Mouse (Mus musculus) forebrain, embryonic 12.5 days (tissue): ENCODE measurements around the gene Utp11. TPM values are rescaled to one million over a fixed set of nuclear protein-coding genes. Genes with fewer than 3 reads are reported as not detected.

ENCODE experiments used
- ATAC-seq: fragments of 200-750 bp; cut with Nextera tagmentation; 2 replicates; pipeline ENCODE4 v1.8.0; 2017; ENCODE audit warnings: moderate TSS enrichment; ENCODE audit not compliant: low FRiP score
- H3K27ac ChIP-seq: fragments of 300-500 bp; sonication (generic); 2 replicates; pipeline ENCODE4 v1.5.1; 2016; ENCODE audit warnings: mild to moderate bottlenecking
- H3K27me3 ChIP-seq: fragments of 300-500 bp; sonication (generic); 2 replicates; pipeline ENCODE4 v1.6.1; 2016; ENCODE audit warnings: mild to moderate bottlenecking
- H3K36me3 ChIP-seq: fragments of 300-500 bp; sonication (generic); replicated peaks from 2 replicates; pipeline ENCODE4 v1.6.1; 2016; ENCODE audit warnings: mild to moderate bottlenecking
- H3K4me1 ChIP-seq: fragments of 300-500 bp; sonication (generic); 2 replicates; pipeline ENCODE4 v1.6.1; 2016
- H3K4me2 ChIP-seq: fragments of 300-500 bp; sonication (generic); 2 replicates; pipeline ENCODE4 v1.6.1; 2016; ENCODE audit warnings: mild to moderate bottlenecking, moderate library complexity
- H3K4me3 ChIP-seq: fragments of 300-500 bp; sonication (generic); replicated peaks from 2 replicates; pipeline ENCODE4 v1.5.1; 2016; ENCODE audit warnings: mild to moderate bottlenecking
- H3K9ac ChIP-seq: fragments of 300-500 bp; sonication (generic); 2 replicates; pipeline ENCODE4 v1.6.1; 2016; ENCODE audit warnings: mild to moderate bottlenecking
- H3K9me3 ChIP-seq: fragments of 300-500 bp; sonication (generic); 2 replicates; pipeline ENCODE4 v1.6.1; 2016
- WGBS: fragments of 180-500 bp; shearing (Covaris S2); methylation state at CpG from one replicate; pipeline ENCODE4 v1.1.7; 2016; 5-methylcytosine and 5-hydroxymethylcytosine counted together
- polyA plus RNA-seq: library from polyadenylated mRNA; unstranded; fragments of >200 nt; fragmentation: Nextera tagmentation; extraction: Ambion mirVana; gene quantifications from 2 replicates; pipeline ENCODE4 v1.2.1, GENCODE M21; 2016

The Utp11 gene
- polyA plus RNA-seq, 1 experiment from 2014 or later, result 63.8 TPM

DNA sequence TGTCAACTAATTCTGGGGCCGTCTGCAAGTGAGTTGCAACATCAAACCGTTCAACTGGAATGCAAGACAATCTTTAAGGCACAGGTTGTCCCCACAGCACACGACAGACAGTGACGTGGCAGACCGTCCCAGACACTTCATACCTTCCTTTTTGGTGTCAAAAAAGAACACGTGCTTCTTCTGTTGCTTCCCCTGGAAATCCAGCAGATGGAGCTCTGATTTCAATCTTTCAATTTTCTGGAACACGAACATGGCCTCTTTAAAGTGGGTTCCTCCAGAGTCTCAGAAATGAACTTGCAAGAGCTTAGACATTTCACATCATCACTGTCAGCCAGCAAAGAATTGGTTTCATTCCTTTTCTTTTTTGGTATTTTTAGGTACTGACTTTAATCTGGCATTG, 11.1 kb downstream of the Utp11 start:
- H3K27ac ChIP-seq, result no peak overlapping the region
- H3K9ac ChIP-seq, result no peak overlapping the region
- 58% methylated on average over 7 of the region's 7 CpGs for WGBS
- H3K27me3 ChIP-seq, result no peaks in the 10 kb centered on the region
- H3K4me1 ChIP-seq, result no peaks in the 10 kb centered on the region
- no peaks in the 10 kb centered on the region for H3K9me3 ChIP-seq
- H3K4me2 ChIP-seq, result no peak overlapping the region
- H3K36me3 ChIP-seq, result peaks cover 76% of the 10 kb centered on the region
- H3K4me3 ChIP-seq, result no peak overlapping the region
- no peak for ATAC-seq

DNA sequence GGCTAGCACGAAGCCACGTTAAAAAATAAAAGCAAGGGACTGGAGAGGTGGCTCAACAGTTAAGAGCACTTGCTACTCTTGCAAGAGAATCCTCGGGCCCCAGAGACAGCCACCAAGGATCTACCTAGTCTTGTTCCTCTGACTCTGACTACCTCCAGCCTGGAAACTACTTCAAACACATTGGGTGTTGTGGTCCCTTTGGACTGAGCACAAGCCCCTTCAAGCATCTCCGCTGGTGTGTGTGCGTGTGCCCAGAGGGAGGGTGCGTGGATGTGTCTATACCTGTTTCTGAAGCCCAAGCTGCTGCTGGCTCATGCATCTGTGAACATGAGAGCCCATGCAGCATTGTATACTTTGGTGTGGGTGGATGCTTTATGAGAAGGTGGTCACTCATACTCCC, 17.4 kb downstream of the Utp11 start:
- 79% methylated on average over 6 of the region's 6 CpGs for WGBS
- no peak for ATAC-seq
- Histone ChIP-seq H3K9me3 (no peaks in the 10 kb centered on the region), H3K27me3 (peaks cover 23% of the 10 kb centered on the region), H3K9ac (no peak overlapping the region), H3K4me2 (no peak overlapping the region), H3K4me3 (no peak overlapping the region), H3K27ac (no peak overlapping the region), H3K4me1 (peaks cover 40% of the 10 kb centered on the region), H3K36me3 (peaks cover 37% of the 10 kb centered on the region)

DNA sequence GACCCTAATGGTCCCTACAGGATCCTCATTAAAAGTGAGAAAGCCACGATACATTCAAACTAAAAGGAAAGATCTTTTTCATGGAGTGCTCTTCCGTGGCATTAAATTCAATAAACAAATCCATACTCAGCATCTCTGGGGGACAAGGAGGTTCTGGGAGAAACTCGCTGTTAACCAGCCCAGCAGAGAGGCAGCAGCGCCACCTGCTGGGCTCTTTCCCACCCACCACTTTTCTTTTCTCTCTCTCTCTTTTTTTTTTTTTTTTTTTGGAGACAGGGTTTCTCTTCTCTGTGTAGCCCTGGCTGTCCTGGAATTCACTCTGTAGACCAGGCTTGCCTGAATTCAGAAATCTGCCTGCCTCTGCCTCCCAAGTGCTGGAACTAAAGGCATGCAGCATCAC, 18.4 kb downstream of the Utp11 start:
- Histone ChIP-seq H3K9ac (no peak overlapping the region), H3K4me1 (peaks cover 42% of the 10 kb centered on the region), H3K36me3 (peaks cover 27% of the 10 kb centered on the region), H3K27ac (no peak overlapping the region), H3K9me3 (no peaks in the 10 kb centered on the region), H3K4me2 (no peak overlapping the region), H3K27me3 (peaks cover 32% of the 10 kb centered on the region), H3K4me3 (no peak overlapping the region)
- 2% methylated on average over 4 of the region's 4 CpGs for WGBS
- ATAC-seq, result no peak

- Histone ChIP-seq H3K9ac (no peak overlapping the region), H3K4me1 (peaks cover 42% of the 10 kb centered on the region), H3K4me2 (no peak overlapping the region), H3K27ac (0 out of 2 replicates have a peak overlapping the region, but pooled peaks have one; percentile 19), H3K27me3 (peaks cover 36% of the 10 kb centered on the region), H3K36me3 (peaks cover 22% of the 10 kb centered on the region), H3K4me3 (no peak overlapping the region), H3K9me3 (no peaks in the 10 kb centered on the region)
- 51% methylated on average over 17 of the region's 17 CpGs for WGBS
- ATAC-seq, result no peak
Measured at GRCm38 (mm10) chr4:124674334-124675032, 18.9 kb downstream of the Utp11 start.

GRCm38 (mm10) chr4:124672347-124673320, 20.8 kb downstream of the Utp11 start:
- ATAC-seq, result peak; percentile 80

DNA sequence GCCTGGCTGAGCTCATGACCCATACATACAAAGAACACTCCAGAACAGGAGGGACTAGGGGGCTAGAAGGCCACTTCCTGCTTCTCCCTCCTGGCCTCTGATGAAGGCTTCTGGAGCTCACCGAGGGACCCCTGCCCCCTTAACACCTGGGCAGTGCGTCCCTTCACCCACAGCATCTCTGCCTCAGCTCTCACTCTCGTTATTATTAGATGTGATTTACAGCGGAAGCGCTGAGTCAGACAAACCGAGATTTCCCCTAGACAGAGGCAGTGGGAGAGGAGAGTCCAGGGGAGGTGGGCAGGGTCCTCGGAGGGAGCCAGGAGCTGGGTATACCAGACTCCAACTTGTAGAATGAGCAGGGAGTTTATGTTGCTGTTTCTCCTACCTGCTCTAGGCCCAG, 21.8 kb downstream of the Utp11 start:
- no peak overlapping the region; the same call in 1 of the 2 replicates for H3K9ac ChIP-seq
- H3K36me3 ChIP-seq, result no peaks in the 10 kb centered on the region
- peaks cover 62% of the 10 kb centered on the region for H3K4me1 ChIP-seq

More at GRCm38 (mm10) chr4:124672347-124673320, 20.8 kb downstream of the Utp11 start:
- Histone ChIP-seq H3K4me1 (peaks cover 53% of the 10 kb centered on the region), H3K9ac (0 out of 2 replicates have a peak overlapping the region, but pooled peaks have one; percentile 21), H3K27ac (peak overlapping the region; percentile 79), H3K4me3 (peak overlapping the region; percentile 16), H3K36me3 (peaks cover 5% of the 10 kb centered on the region), H3K27me3 (peaks cover 54% of the 10 kb centered on the region), H3K4me2 (peak overlapping the region; percentile 51), H3K9me3 (no peaks in the 10 kb centered on the region)
- 3% methylated on average over 28 of the region's 31 CpGs for WGBS

DNA sequence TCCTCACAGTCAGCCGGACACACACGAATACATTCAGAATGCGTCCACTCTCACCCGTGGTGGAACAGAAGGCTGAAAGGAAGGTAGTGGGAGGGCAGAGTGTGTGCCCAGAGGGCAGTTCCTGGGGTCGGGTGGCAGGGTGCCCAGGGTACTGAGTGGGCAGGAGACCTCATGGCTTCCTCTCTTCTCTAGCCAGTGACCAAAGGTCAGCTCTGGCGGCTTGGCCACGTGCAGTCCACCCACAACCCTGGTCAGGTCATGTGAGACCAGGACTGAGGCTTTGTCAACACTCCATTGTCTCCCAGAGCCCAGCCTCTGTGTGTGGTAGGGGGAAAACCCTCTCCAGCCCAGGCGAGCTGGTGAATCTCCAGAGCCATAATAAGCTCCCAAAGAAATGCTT, 23.2 kb downstream of the Utp11 start:
- Histone ChIP-seq H3K4me2 (no peak overlapping the region), H3K9me3 (no peaks in the 10 kb centered on the region), H3K27me3 (peaks cover 78% of the 10 kb centered on the region), H3K4me1 (peaks cover 62% of the 10 kb centered on the region), H3K9ac (no peak overlapping the region), H3K36me3 (no peaks in the 10 kb centered on the region), H3K4me3 (no peak overlapping the region), H3K27ac (no peak overlapping the region)
- no peak for ATAC-seq
- 65% methylated on average over 8 of the region's 8 CpGs for WGBS

More for the DNA sequence above, 21.8 kb downstream of the Utp11 start:
- Histone ChIP-seq H3K27ac (peak overlapping the region; percentile 74), H3K4me2 (peak overlapping the region; percentile 51), H3K4me3 (0 out of 2 replicates have a peak overlapping the region, but pooled peaks have one; percentile 16), H3K9me3 (no peaks in the 10 kb centered on the region), H3K27me3 (peaks cover 64% of the 10 kb centered on the region)
- 31% methylated on average over 7 of the region's 7 CpGs for WGBS
- no peak for ATAC-seq

DNA sequence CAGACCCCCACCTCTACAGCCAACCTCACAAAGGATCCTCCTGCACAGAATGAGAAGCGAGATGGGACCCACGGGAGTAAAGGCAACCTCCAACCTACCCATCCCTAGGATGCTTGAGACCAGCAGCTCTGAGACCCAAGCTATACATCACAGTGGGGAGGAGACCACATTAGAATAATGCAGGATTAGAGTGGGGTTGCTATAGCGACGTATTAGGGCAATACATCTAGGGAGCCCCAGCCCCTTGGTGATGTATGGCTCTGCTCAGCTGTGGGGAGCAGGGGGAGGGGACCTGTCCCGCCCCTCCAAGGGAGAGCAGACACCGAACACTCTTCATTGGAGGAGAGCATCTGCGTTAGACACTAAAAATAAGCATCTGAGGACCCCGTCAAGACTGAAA, 25.3 kb downstream of the Utp11 start:
- ATAC-seq, result peak; percentile 78
- peak overlapping the region; percentile 66 for H3K27ac ChIP-seq
- 0 out of 2 replicates have a peak overlapping the region, but pooled peaks have one; percentile 38 for H3K9ac ChIP-seq
- no peak overlapping the region for H3K4me3 ChIP-seq
- no peaks in the 10 kb centered on the region for H3K9me3 ChIP-seq
- WGBS, result 6% methylated on average over 8 of the region's 8 CpGs
- peaks cover 88% of the 10 kb centered on the region for H3K27me3 ChIP-seq
- H3K4me1 ChIP-seq, result peaks cover 59% of the 10 kb centered on the region
- no peaks in the 10 kb centered on the region for H3K36me3 ChIP-seq
- peak overlapping the region; percentile 34 for H3K4me2 ChIP-seq

GRCm38 (mm10) chr4:124667476-124668033, 25.8 kb downstream of the Utp11 start:
- Histone ChIP-seq H3K27me3 (peaks cover 93% of the 10 kb centered on the region), H3K4me2 (peak overlapping the region; percentile 34), H3K4me3 (no peak overlapping the region), H3K27ac (peak overlapping the region; percentile 66), H3K9ac (peak overlapping the region; percentile 38; the same call in 1 of the 2 replicates), H3K4me1 (peaks cover 58% of the 10 kb centered on the region), H3K36me3 (no peaks in the 10 kb centered on the region), H3K9me3 (no peaks in the 10 kb centered on the region)
- WGBS, result 11% methylated on average over 14 of the region's 14 CpGs
- no peak; the same call in 1 of the 2 replicates for ATAC-seq

- WGBS, result 72% methylated on average over 15 of the region's 15 CpGs
- no peak overlapping the region for H3K27ac ChIP-seq
- H3K27me3 ChIP-seq, result peaks cover 95% of the 10 kb centered on the region
- peaks cover 58% of the 10 kb centered on the region for H3K4me1 ChIP-seq
- no peaks in the 10 kb centered on the region for H3K36me3 ChIP-seq
- no peak for ATAC-seq
- no peaks in the 10 kb centered on the region for H3K9me3 ChIP-seq
- H3K4me3 ChIP-seq, result no peak overlapping the region
- no peak overlapping the region for H3K4me2 ChIP-seq
- no peak overlapping the region for H3K9ac ChIP-seq
Measured at GRCm38 (mm10) chr4:124664604-124665003, 28.8 kb downstream of the Utp11 start.

DNA sequence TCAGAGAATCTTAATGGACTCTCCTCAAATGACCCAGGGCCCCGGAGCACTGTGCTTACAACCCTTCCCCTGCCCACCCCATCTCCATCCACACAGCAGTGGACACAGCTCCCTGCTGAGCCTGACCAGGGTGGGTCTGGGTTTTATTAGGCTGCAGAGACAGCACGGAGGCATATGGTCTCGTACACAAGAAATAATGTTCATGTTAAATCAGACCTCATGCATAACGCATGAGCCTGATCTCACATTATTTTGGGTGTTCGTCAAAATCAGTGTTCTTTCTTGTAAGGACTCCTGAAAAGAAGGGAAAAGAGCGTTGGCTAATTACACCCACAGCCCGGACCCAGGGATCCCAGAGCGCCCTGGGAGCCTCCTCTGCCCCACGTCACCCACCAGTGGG, 29.2 kb downstream of the Utp11 start:
- Histone ChIP-seq H3K27ac (no peak overlapping the region), H3K36me3 (no peaks in the 10 kb centered on the region), H3K9me3 (no peaks in the 10 kb centered on the region), H3K4me1 (peaks cover 62% of the 10 kb centered on the region), H3K27me3 (peaks cover 95% of the 10 kb centered on the region), H3K4me2 (peak overlapping the region; percentile 15; the same call in 1 of the 2 replicates), H3K9ac (no peak overlapping the region), H3K4me3 (no peak overlapping the region)
- WGBS, result 44% methylated on average over 9 of the region's 9 CpGs
- no peak for ATAC-seq

- H3K4me2 ChIP-seq, result no peak overlapping the region
- no peaks in the 10 kb centered on the region for H3K9me3 ChIP-seq
- ATAC-seq, result no peak
- no peak overlapping the region for H3K27ac ChIP-seq
- peaks cover 94% of the 10 kb centered on the region for H3K27me3 ChIP-seq
- H3K4me1 ChIP-seq, result peaks cover 66% of the 10 kb centered on the region
- H3K36me3 ChIP-seq, result no peaks in the 10 kb centered on the region
- H3K4me3 ChIP-seq, result no peak overlapping the region
- 62% methylated on average over 3 of the region's 3 CpGs for WGBS
- no peak overlapping the region for H3K9ac ChIP-seq
Measured at GRCm38 (mm10) chr4:124663034-124663433, 30.4 kb downstream of the Utp11 start.
